9 mouse cellular contexts compared by ENCODE assay signal in the genomic region with DNA sequence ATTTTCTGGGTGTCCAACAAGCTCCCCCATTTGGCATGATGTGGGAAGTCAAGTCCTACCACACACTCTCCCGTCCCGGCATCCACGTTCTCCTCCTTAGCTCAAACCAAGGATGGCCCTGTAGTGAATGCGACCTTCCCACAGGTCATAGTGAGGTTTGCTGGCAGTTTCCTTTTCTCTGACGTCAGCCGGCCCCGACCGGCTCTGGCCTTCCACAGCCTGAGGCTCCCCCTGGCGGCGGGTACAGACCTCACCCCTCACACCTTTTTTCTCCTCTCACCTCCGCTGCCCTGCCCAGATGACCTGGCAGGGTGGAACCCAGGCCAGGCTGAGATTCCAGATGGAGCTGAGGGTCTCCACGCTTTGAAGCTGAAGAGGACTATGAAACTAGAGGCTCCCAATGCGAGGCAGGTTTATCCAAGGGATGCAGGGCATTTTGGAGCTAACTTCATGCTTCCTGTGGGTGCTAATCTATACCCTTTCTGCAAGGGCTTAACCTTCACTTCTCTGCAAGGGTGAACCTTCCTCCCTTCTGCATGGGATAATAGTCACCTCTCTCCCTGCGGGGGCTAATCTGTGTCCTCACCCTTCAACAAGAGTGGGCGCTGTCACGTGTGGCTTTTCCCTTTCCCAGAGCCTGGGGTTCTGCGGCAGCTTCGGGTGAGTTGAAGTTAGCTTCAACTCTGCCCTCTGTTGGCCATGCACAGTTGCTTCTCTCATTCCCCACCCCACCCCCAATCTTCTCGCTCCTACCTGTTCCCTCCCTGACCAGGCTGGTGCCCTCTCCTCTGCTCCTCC. TPM values are rescaled to one million over a fixed set of nuclear protein-coding genes. Genes with fewer than 3 reads are reported as not detected.
A peak's percentile ranks its signal among the peaks of the same experiment; 100 is the strongest.
DNase-seq lines count a peak whose midpoint lies in the region; ATAC-seq lines count a peak whose summit lies in the region.
"Had no signal": no experiment of that assay in that cellular context is flagged by ENCODE, and none has a peak within 500 bp of the region (broad histone marks: within the 10 kb centered on the region; RNA-seq: fewer than 3 reads in every experiment).

No protein-coding gene starts in this region.

- no peaks in the 10 kb centered on the region for H3K4me1 ChIP-seq in hindbrain, embryonic 14.5 days (replicated peaks; ENCODE audit: control insufficient read depth, insufficient read depth, low read length)
- no peaks in the 10 kb centered on the region for H3K4me1 ChIP-seq in hindbrain, embryonic 13.5 days (replicated peaks)
- H3K4me1 ChIP-seq in limb, embryonic 11.5 days (ENCODE audit: control insufficient read depth, insufficient read depth, low read length), result 0 out of 2 replicates have a peak, but pooled peaks cover 3% of the 10 kb centered on the region
- H3K4me1 ChIP-seq: embryonic facial prominence, embryonic 13.5 days had no signal

- H3K4me2 ChIP-seq in hindbrain, embryonic 14.5 days (replicated peaks), result no peak overlapping the region
- H3K4me2 ChIP-seq in hindbrain, embryonic 13.5 days, result no peak overlapping the region
- no peak overlapping the region for H3K4me2 ChIP-seq in limb, embryonic 11.5 days (ENCODE audit: low read depth, severe bottlenecking)
- H3K4me2 ChIP-seq: embryonic facial prominence, embryonic 13.5 days had no signal

- no peaks in the 10 kb centered on the region for H3K36me3 ChIP-seq in hindbrain, embryonic 14.5 days (replicated peaks; ENCODE audit: control insufficient read depth, insufficient read depth)
- no peaks in the 10 kb centered on the region for H3K36me3 ChIP-seq in hindbrain, embryonic 13.5 days
- H3K36me3 ChIP-seq in limb, embryonic 11.5 days (ENCODE audit: control insufficient read depth, insufficient read depth, low read length), result no peaks in the 10 kb centered on the region
- H3K36me3 ChIP-seq: embryonic facial prominence, embryonic 13.5 days had no signal

- no peak overlapping the region for H3K4me3 ChIP-seq in hindbrain, embryonic 14.5 days (replicated peaks; ENCODE audit: low read length)
- H3K4me3 ChIP-seq in hindbrain, embryonic 13.5 days, result no peak overlapping the region
- no peak overlapping the region for H3K4me3 ChIP-seq in limb, embryonic 11.5 days (ENCODE audit: low read depth, low read length)
- H3K4me3 ChIP-seq: embryonic facial prominence, embryonic 13.5 days had no signal

- H3K9ac ChIP-seq in hindbrain, embryonic 14.5 days, result no peak overlapping the region
- H3K9ac ChIP-seq in hindbrain, embryonic 13.5 days, result no peak overlapping the region
- no peak overlapping the region for H3K9ac ChIP-seq in limb, embryonic 11.5 days (ENCODE audit: low read length)
- H3K9ac ChIP-seq: embryonic facial prominence, embryonic 13.5 days had no signal

- no peaks in the 10 kb centered on the region for H3K27me3 ChIP-seq in hindbrain, embryonic 14.5 days (ENCODE audit: control insufficient read depth, insufficient read depth, low read length)
- H3K27me3 ChIP-seq in hindbrain, embryonic 13.5 days, result no peaks in the 10 kb centered on the region
- H3K27me3 ChIP-seq in limb, embryonic 11.5 days (ENCODE audit: control insufficient read depth, insufficient read depth, low read length), result no peaks in the 10 kb centered on the region

- H3K9me3 ChIP-seq in hindbrain, embryonic 14.5 days (ENCODE audit: control insufficient read depth, low read length), result no peaks in the 10 kb centered on the region
- no peaks in the 10 kb centered on the region for H3K9me3 ChIP-seq in hindbrain, embryonic 13.5 days
- H3K9me3 ChIP-seq in limb, embryonic 11.5 days (ENCODE audit: control insufficient read depth, low read length), result no peaks in the 10 kb centered on the region
- H3K9me3 ChIP-seq: embryonic facial prominence, embryonic 13.5 days had no signal

- WGBS in hindbrain, embryonic 14.5 days, result 12% methylated on average over 19 of the region's 19 CpGs
- 8% methylated on average over 19 of the region's 19 CpGs for WGBS in hindbrain, embryonic 13.5 days
- WGBS in limb, embryonic 11.5 days, result 7% methylated on average over 19 of the region's 19 CpGs

- DNase-seq in hindbrain, embryonic 14.5 days (ENCODE audit: low spot score), result peak; percentile 50
- peak; percentile 67 for DNase-seq in cerebellum, adult 9-10 months
- peak; percentile 65 for DNase-seq in gastrocnemius, postnatal 25 days
- DNase-seq in kidney, adult 18-20 months, result peak; percentile 87
- DNase-seq in limb, embryonic 11.5 days (ENCODE audit: low spot score), result peak; percentile 86
- peak; percentile 81 to 95 for DNase-seq in spleen, postnatal 4 days (ENCODE audit: low spot score in 2 of 2)

- ATAC-seq in hindbrain, embryonic 14.5 days (ENCODE audit: low FRiP score), result no peak
- no peak for ATAC-seq in hindbrain, embryonic 13.5 days (ENCODE audit: low FRiP score)
- no peak for ATAC-seq in limb, embryonic 11.5 days (ENCODE audit: insufficient number of reproducible peaks, low FRiP score, low TSS enrichment, low read depth)
- peak; percentile 87 for ATAC-seq in monocyte, adult 5-6 weeks (replicated peaks; ENCODE audit: insufficient number of reproducible peaks, low FRiP score, low TSS enrichment, poor library complexity, severe bottlenecking)

- H3K27ac ChIP-seq in hindbrain, embryonic 14.5 days, result no peak overlapping the region
- no peak overlapping the region for H3K27ac ChIP-seq in hindbrain, embryonic 13.5 days
- no peak overlapping the region for H3K27ac ChIP-seq in limb, embryonic 11.5 days (replicated peaks; ENCODE audit: low read depth, low read length)
- H3K27ac ChIP-seq: embryonic facial prominence, embryonic 13.5 days had no signal

RNA-seq across cellular contexts. Expression of a gene that starts 5.5 kb away (rescaled TPM):
- polyA plus RNA-seq in hindbrain, embryonic 14.5 days (2014; fragmentation: Nextera tagmentation; extraction: Ambion mirVana), result not detected in 2 replicates
- polyA plus RNA-seq in hindbrain, embryonic 13.5 days (2015; fragmentation: Nextera tagmentation; extraction: Ambion mirVana), result not detected in 2 replicates
- total RNA-seq in gastrocnemius, postnatal 25 days (2021), result not detected
- not detected in 2 replicates for polyA plus RNA-seq in limb, embryonic 11.5 days (2014; fragmentation: Nextera tagmentation; extraction: Ambion mirVana)
- total RNA-seq in monocyte, adult 5-6 weeks (2017), result not detected in 3 replicates
- polyA plus RNA-seq: embryonic facial prominence, embryonic 13.5 days had no signal

RNA-seq across cellular contexts. Expression of a gene that starts 12.6 kb away (rescaled TPM):
- not detected in 2 replicates for polyA plus RNA-seq in hindbrain, embryonic 14.5 days (2014; fragmentation: Nextera tagmentation; extraction: Ambion mirVana)
- not detected in 2 replicates for polyA plus RNA-seq in hindbrain, embryonic 13.5 days (2015; fragmentation: Nextera tagmentation; extraction: Ambion mirVana)
- not detected for total RNA-seq in gastrocnemius, postnatal 25 days (2021)
- not detected in 2 replicates for polyA plus RNA-seq in limb, embryonic 11.5 days (2014; fragmentation: Nextera tagmentation; extraction: Ambion mirVana)
- not detected in 3 replicates for total RNA-seq in monocyte, adult 5-6 weeks (2017)
- polyA plus RNA-seq: embryonic facial prominence, embryonic 13.5 days had no signal

RNA-seq across cellular contexts. Expression of a gene that starts 17.9 kb away (rescaled TPM):
- not detected in 2 replicates for polyA plus RNA-seq in hindbrain, embryonic 14.5 days (2014; fragmentation: Nextera tagmentation; extraction: Ambion mirVana)
- polyA plus RNA-seq in hindbrain, embryonic 13.5 days (2015; fragmentation: Nextera tagmentation; extraction: Ambion mirVana), result not detected in 2 replicates
- total RNA-seq in gastrocnemius, postnatal 25 days (2021), result not detected
- polyA plus RNA-seq in limb, embryonic 11.5 days (2014; fragmentation: Nextera tagmentation; extraction: Ambion mirVana), result not detected in 2 replicates
- not detected in 3 replicates for total RNA-seq in monocyte, adult 5-6 weeks (2017)
- polyA plus RNA-seq: embryonic facial prominence, embryonic 13.5 days had no signal

RNA-seq across cellular contexts. Expression of a gene that starts 18.9 kb away (rescaled TPM):
- 0.12 and 0.13 TPM in 2 replicates for polyA plus RNA-seq in hindbrain, embryonic 14.5 days (2014; fragmentation: Nextera tagmentation; extraction: Ambion mirVana)
- 0.13 TPM in 1 of 2 replicates, not detected in the other for polyA plus RNA-seq in hindbrain, embryonic 13.5 days (2015; fragmentation: Nextera tagmentation; extraction: Ambion mirVana)
- total RNA-seq in gastrocnemius, postnatal 25 days (2021), result not detected
- not detected in 2 replicates for polyA plus RNA-seq in limb, embryonic 11.5 days (2014; fragmentation: Nextera tagmentation; extraction: Ambion mirVana)
- not detected in 3 replicates for total RNA-seq in monocyte, adult 5-6 weeks (2017)
